Mouse (Mus musculus) C2C12 (cell line): ENCODE results near the gene Zmat3. TPM values are rescaled to one million over a fixed set of nuclear protein-coding genes. Genes with fewer than 3 reads are reported as not detected.

Source experiments
- H3K27me3 ChIP-seq: one replicate; pipeline ENCODE4 v1.6.1; 2011; ENCODE audit not compliant: control insufficient read depth, insufficient read depth, insufficient read length
- H3K36me3 ChIP-seq: one replicate; pipeline ENCODE4 v1.6.1; 2011; ENCODE audit not compliant: control insufficient read depth, insufficient read depth
- H3K4me3 ChIP-seq: one replicate; pipeline ENCODE4 v1.5.1; 2011; ENCODE audit warnings: mild to moderate bottlenecking, control low read depth; ENCODE audit not compliant: poor library complexity, insufficient read depth, severe bottlenecking
- H3K79me2 ChIP-seq: one replicate; pipeline ENCODE4 v1.6.1; 2011; ENCODE audit not compliant: control insufficient read depth, insufficient read depth
- H3K79me3 ChIP-seq: one replicate; pipeline ENCODE4 v1.6.1; 2011; ENCODE audit warnings: low read depth, control low read depth
- H3ac ChIP-seq: one replicate; pipeline ENCODE3; 2011; ENCODE audit warnings: low read depth; ENCODE audit not compliant: control insufficient read depth, insufficient read length
- CEBPB ChIP-seq: IDR thresholded peaks from one replicate; pipeline ENCODE4 v1.6.1; 2011; ENCODE audit warnings: low read depth, mild to moderate bottlenecking, control low read depth, moderate library complexity
- CTCF ChIP-seq: IDR thresholded peaks from one replicate; pipeline ENCODE4 v1.5.1; 2011; ENCODE audit not compliant: control insufficient read depth, insufficient read depth, insufficient read length
- FOSL1 ChIP-seq: IDR thresholded peaks from one replicate; pipeline ENCODE4 v1.8.0; 2011; ENCODE audit warnings: mild to moderate bottlenecking, low read length; ENCODE audit not compliant: poor library complexity, insufficient read depth, severe bottlenecking
- MAX ChIP-seq: IDR thresholded peaks from one replicate; pipeline ENCODE4 v1.6.1; 2011; ENCODE audit warnings: mild to moderate bottlenecking, control low read depth
- MYOD1 ChIP-seq: IDR thresholded peaks from one replicate; pipeline ENCODE4 v1.6.1; 2011; ENCODE audit warnings: low read depth; ENCODE audit not compliant: control insufficient read depth, insufficient read length
- MYOG ChIP-seq: IDR thresholded peaks from one replicate; pipeline ENCODE4 v1.6.1; 2011; ENCODE audit not compliant: control insufficient read depth, insufficient read length; ENCODE audit errors: extremely low read depth
- USF1 ChIP-seq: IDR thresholded peaks from one replicate; pipeline ENCODE4 v1.6.1; 2011; ENCODE audit warnings: low read depth, mild to moderate bottlenecking, control low read depth, moderate library complexity
- polyA plus RNA-seq: library from polyadenylated mRNA; unstranded; fragments of >200 nt; fragmentation: generic; extraction: Trizol; gene quantifications from one replicate; pipeline ENCODE4 v1.2.1, GENCODE M21; 2012; ENCODE audit warnings: missing spikeins

Gene Zmat3
- polyA plus RNA-seq, 1 experiment: 14.7 TPM

- Histone ChIP-seq H3K79me3 (no peaks in the 10 kb centered on the region), H3K4me3 (no peak overlapping the region), H3ac (no peak overlapping the region), H3K79me2 (no peaks in the 10 kb centered on the region), H3K36me3 (no peaks in the 10 kb centered on the region), H3K27me3 (no peaks in the 10 kb centered on the region)
- TF ChIP-seq USF1: no peak
- TF ChIP-seq FOSL1: no peak
- TF ChIP-seq MAX: no peak
- TF ChIP-seq CTCF: no peak
- TF ChIP-seq CEBPB: no peak
- TF ChIP-seq MYOG: no peak
- TF ChIP-seq MYOD1: no peak
Observed at GRCm38 (mm10) chr3:32381556-32381955, 15.7 kb upstream of the Zmat3 start.

- Histone ChIP-seq H3K79me3 (no peaks in the 10 kb centered on the region), H3K4me3 (no peak overlapping the region), H3K79me2 (no peaks in the 10 kb centered on the region), H3ac (no peak overlapping the region), H3K36me3 (no peaks in the 10 kb centered on the region), H3K27me3 (no peaks in the 10 kb centered on the region)
- TF ChIP-seq MYOD1 (no peak), CEBPB (no peak), CTCF (no peak), MAX (no peak), MYOG (no peak), USF1 (no peak), FOSL1 (no peak)
Observed at GRCm38 (mm10) chr3:32379891-32380290, 14.1 kb upstream of the Zmat3 start.

GRCm38 (mm10) chr3:32373236-32373635 lies 7.4 kb upstream of the Zmat3 start:
- Histone ChIP-seq H3K36me3 (no peaks in the 10 kb centered on the region), H3K79me3 (no peaks in the 10 kb centered on the region), H3K4me3 (no peak overlapping the region), H3K79me2 (no peaks in the 10 kb centered on the region), H3ac (no peak overlapping the region), H3K27me3 (no peaks in the 10 kb centered on the region)
- TF ChIP-seq CTCF (no peak), MAX (no peak), FOSL1 (no peak), MYOG (no peak), MYOD1 (no peak), CEBPB (no peak), USF1 (no peak)

- Histone ChIP-seq H3ac (no peak overlapping the region), H3K36me3 (no peaks in the 10 kb centered on the region), H3K79me3 (no peaks in the 10 kb centered on the region), H3K27me3 (no peaks in the 10 kb centered on the region), H3K79me2 (no peaks in the 10 kb centered on the region), H3K4me3 (no peak overlapping the region)
- TF ChIP-seq CTCF (no peak), FOSL1 (no peak), MYOG (no peak), MYOD1 (no peak), CEBPB (no peak), USF1 (no peak), MAX (no peak)
Observed at GRCm38 (mm10) chr3:32372470-32372869, 6.7 kb upstream of the Zmat3 start.

- TF ChIP-seq CTCF: no peak
- no peak for TF ChIP-seq MYOD1
- TF ChIP-seq CEBPB: no peak
- Histone ChIP-seq H3K79me3 (no peaks in the 10 kb centered on the region), H3ac (no peak overlapping the region), H3K27me3 (no peaks in the 10 kb centered on the region), H3K79me2 (no peaks in the 10 kb centered on the region), H3K4me3 (no peak overlapping the region), H3K36me3 (no peaks in the 10 kb centered on the region)
Observed at GRCm38 (mm10) chr3:32371957-32372356, 6.1 kb upstream of the Zmat3 start.

- Histone ChIP-seq H3K36me3 (no peaks in the 10 kb centered on the region), H3K27me3 (no peaks in the 10 kb centered on the region), H3ac (no peak overlapping the region), H3K79me3 (peaks cover 23% of the 10 kb centered on the region), H3K79me2 (peaks cover 29% of the 10 kb centered on the region), H3K4me3 (no peak overlapping the region)
- TF ChIP-seq MAX: no peak
- no peak for TF ChIP-seq CTCF
- no peak for TF ChIP-seq FOSL1
- no peak for TF ChIP-seq CEBPB
- TF ChIP-seq MYOG: no peak
- TF ChIP-seq USF1: no peak
- TF ChIP-seq MYOD1: no peak
Observed at GRCm38 (mm10) chr3:32367516-32367915, 1.7 kb upstream of the Zmat3 start.
